Mouse (Mus musculus): Measurements from ENCODE around the gene Ankrd52. TPM values are rescaled to one million over a fixed set of nuclear protein-coding genes. Genes with fewer than 3 reads are reported as not detected.
"Not testable (repeated sequence)": the region's sequence is repeated elsewhere in the genome, so short reads cannot be mapped to it uniquely, and the experiment has no call there.

Ankrd52 gene
- polyA plus RNA-seq (2015; fragmentation: Nextera tagmentation; extraction: Ambion mirVana): 9.9 and 12.1 TPM in 2 replicates

DNA sequence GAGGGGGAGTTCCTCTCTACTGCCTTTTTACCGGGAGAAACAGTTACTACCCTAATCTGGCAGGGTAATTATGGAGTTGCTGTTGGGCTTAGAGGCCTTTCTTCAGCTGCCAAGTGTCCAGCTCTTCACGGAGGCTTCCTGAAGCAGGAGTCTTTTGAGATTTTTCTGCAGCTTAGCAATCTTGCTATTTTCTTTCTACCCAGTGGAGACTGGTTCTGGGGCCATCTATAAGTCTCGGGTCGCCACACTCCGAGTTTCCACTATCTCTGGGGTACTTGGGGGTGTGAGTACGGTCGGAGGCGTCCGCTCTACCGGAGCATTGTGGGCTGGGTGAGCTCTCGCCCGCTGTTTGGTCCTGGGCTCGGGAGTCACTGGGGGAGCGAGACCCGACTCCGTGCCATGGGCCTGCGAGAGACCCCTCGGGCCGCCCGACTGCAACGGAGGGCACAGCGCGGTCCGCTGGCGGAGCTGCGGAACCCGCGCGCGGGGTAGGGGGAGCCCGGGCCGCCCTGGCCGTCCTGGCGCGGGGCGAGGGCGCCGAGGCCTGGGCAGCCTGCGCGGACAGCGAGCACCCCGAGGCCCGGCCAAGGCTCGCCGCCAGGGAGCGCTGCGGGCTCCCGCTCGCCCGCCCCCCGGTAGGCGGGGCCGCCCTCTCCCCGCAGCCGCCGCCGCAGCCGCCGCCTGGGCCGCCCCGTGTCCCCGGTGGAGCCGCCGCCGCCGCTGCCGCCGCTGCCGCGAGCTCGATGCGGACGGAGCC, at the start of gene Ankrd52:
Ankrd52 (plus strand) TSS at position 661 of the 757 bp plus-strand sequence.
- H3K4me1 ChIP-seq (ENCODE audit: control insufficient read depth, insufficient read depth, low read depth, low read length): peaks cover 21% of the 10 kb centered on the region
- WGBS: 0% methylated on average over 28 of the region's 73 CpGs
- H3K4me2 ChIP-seq (ENCODE audit: low read length): peak within 1 kb of the TSS; percentile 83
- peak within 1 kb of the TSS; percentile 98 for H3K27ac ChIP-seq (ENCODE audit: low read depth, low read length)
- no peaks in the 10 kb centered on the region for H3K9me3 ChIP-seq (ENCODE audit: control insufficient read depth, low read length)
- peak; percentile 93 for ATAC-seq
- H3K27me3 ChIP-seq (replicated peaks; ENCODE audit: control insufficient read depth, insufficient read depth, low read length): no peaks in the 10 kb centered on the region
- H3K9ac ChIP-seq (ENCODE audit: low read depth, low read length): peak within 1 kb of the TSS; percentile 100
- H3K4me3 ChIP-seq (ENCODE audit: low read length): peak within 1 kb of the TSS; percentile 97
- H3K36me3 ChIP-seq (ENCODE audit: control insufficient read depth, insufficient read depth, low read length): peaks cover 13% of the 10 kb centered on the region

DNA sequence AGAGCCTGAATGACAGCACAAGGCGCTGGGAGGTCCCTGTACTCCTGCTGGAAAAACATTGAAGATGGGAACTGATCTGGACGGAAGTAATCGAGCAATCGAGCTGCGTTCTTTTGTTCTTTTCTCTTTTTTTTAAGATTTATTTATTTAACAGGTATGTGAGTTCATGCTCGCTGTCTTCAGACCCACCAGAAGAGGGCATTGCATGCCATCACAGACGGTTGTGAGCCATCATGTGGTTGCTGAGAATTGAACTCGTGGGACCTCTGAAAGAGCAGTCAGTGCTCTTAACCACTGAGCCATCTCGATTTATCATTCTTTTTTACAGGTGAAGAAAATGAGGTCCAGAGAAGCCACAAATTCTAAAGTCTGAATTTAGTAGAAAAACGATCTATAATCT, 49.3 kb upstream of the Ankrd52 start:
- Histone ChIP-seq H3K36me3 (ENCODE audit: control insufficient read depth, insufficient read depth, low read length) (peaks cover 17% of the 10 kb centered on the region), H3K4me2 (ENCODE audit: low read length) (no peak overlapping the region), H3K27me3 (replicated peaks; ENCODE audit: control insufficient read depth, insufficient read depth, low read length) (no peaks in the 10 kb centered on the region), H3K4me1 (ENCODE audit: control insufficient read depth, insufficient read depth, low read depth, low read length) (peaks cover 9% of the 10 kb centered on the region), H3K4me3 (ENCODE audit: low read length) (no peak overlapping the region), H3K27ac (ENCODE audit: low read depth, low read length) (no peak overlapping the region), H3K9ac (ENCODE audit: low read depth, low read length) (no peak overlapping the region), H3K9me3 (ENCODE audit: control insufficient read depth, low read length) (no peaks in the 10 kb centered on the region)
- WGBS: 83% methylated on average over 10 of the region's 10 CpGs
- no peak for ATAC-seq

DNA sequence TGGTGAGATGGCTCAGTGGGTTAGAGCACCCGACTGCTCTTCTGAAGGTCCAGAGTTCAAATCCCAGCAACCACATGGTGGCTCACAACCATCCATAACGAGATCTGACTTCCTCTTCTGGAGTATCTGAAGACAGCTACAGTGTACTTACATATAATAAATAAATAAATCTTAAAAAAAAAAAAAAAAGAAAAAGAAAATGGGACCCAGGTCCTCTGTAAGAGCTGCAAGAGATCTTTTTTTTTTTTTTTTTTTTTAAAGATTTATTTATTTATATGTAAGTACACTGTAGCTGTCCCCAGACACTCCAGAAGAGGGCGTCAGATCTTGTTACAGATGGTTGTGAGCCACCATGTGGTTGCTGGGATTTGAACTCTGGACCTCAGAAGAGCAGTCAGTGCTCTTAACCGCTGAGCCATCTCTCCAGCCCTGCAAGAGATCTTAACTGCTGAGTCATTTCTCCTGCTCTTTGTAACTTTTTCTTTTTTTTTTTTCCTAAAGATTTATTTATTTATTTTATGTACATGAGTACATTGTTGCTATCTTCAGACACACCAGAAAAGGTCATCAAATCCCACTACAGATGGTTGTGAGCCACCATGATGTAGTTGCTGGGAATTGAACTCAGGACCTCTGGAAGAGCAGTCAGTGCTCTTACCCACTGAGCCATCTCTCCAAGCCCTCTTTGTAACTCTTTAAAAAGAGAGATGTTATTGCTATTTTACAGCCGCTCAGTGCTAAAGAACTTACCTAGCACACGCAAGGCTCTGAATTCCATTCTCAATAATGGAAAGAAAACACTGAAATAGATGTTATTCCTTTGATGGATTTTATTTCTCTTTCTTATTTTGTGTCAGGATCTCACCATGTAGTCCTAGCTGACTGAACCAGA, 44.3 kb upstream of the Ankrd52 start:
- H3K4me3 ChIP-seq (ENCODE audit: low read length); ATAC-seq; H3K36me3 ChIP-seq (ENCODE audit: control insufficient read depth, insufficient read depth, low read length); H3K4me2 ChIP-seq (ENCODE audit: low read length); H3K9me3 ChIP-seq (ENCODE audit: control insufficient read depth, low read length); H3K4me1 ChIP-seq (ENCODE audit: control insufficient read depth, insufficient read depth, low read depth, low read length); H3K27ac ChIP-seq (ENCODE audit: low read depth, low read length); H3K27me3 ChIP-seq (replicated peaks; ENCODE audit: control insufficient read depth, insufficient read depth, low read length); H3K9ac ChIP-seq (ENCODE audit: low read depth, low read length): not testable (repeated sequence)
- WGBS: 80% methylated on average over 5 of the region's 6 CpGs

DNA sequence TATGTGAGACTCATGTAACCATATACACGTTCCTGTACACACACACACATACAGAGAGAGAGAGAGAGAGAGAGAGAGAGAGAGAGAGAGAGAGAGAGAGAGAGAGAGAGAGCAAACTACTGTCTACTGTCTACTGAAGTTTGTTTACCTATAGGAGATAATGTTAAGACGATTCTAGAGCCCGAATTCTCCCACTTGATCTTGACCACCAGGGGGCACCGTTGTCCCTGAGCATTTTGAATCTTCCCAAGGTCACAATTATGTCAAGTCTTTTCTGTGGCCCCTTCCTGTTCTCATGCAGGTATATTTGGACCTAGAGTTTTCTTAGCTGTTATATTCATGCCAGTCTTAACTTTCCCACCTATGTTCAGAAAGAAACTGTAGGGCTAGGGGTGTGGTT, 41.3 kb upstream of the Ankrd52 start:
- no peaks in the 10 kb centered on the region for H3K36me3 ChIP-seq (ENCODE audit: control insufficient read depth, insufficient read depth, low read length)
- 4% methylated on average over 4 of the region's 4 CpGs for WGBS

DNA sequence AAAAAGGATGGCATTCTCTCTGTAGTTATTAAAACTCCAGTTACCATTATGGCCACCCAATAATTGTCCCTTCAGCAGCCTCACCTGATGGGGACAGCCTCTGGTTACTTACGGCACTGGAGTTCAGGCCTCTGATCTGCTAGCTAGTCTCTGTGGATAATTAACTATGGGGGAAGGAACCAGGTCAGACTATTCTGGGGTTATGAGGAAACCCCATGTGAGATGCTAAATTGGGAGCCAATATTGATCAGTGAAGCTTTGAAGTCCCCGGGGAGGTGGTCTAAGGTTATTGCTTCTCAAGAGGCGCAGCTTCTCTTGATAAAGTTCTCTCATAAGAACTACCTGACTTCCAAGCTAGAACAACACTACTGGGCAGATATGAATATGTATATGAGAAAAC, 40.7 kb upstream of the Ankrd52 start:
- Histone ChIP-seq H3K9me3 (ENCODE audit: control insufficient read depth, low read length) (no peaks in the 10 kb centered on the region), H3K27ac (ENCODE audit: low read depth, low read length) (no peak overlapping the region), H3K36me3 (ENCODE audit: control insufficient read depth, insufficient read depth, low read length) (no peaks in the 10 kb centered on the region), H3K9ac (ENCODE audit: low read depth, low read length) (no peak overlapping the region), H3K4me1 (ENCODE audit: control insufficient read depth, insufficient read depth, low read depth, low read length) (peaks cover 18% of the 10 kb centered on the region), H3K4me3 (ENCODE audit: low read length) (no peak overlapping the region), H3K27me3 (replicated peaks; ENCODE audit: control insufficient read depth, insufficient read depth, low read length) (no peaks in the 10 kb centered on the region), H3K4me2 (ENCODE audit: low read length) (no peak overlapping the region)
- WGBS: 95% methylated on average over 3 of the region's 3 CpGs
- no peak for ATAC-seq

More for the DNA sequence above, 41.3 kb upstream of the Ankrd52 start:
- Histone ChIP-seq H3K4me3 (ENCODE audit: low read length) (no peak overlapping the region), H3K4me1 (ENCODE audit: control insufficient read depth, insufficient read depth, low read depth, low read length) (peaks cover 18% of the 10 kb centered on the region), H3K9me3 (ENCODE audit: control insufficient read depth, low read length) (no peaks in the 10 kb centered on the region), H3K9ac (ENCODE audit: low read depth, low read length) (no peak overlapping the region), H3K27ac (ENCODE audit: low read depth, low read length) (no peak overlapping the region), H3K27me3 (replicated peaks; ENCODE audit: control insufficient read depth, insufficient read depth, low read length) (no peaks in the 10 kb centered on the region), H3K4me2 (ENCODE audit: low read length) (no peak overlapping the region)
- ATAC-seq: no peak

DNA sequence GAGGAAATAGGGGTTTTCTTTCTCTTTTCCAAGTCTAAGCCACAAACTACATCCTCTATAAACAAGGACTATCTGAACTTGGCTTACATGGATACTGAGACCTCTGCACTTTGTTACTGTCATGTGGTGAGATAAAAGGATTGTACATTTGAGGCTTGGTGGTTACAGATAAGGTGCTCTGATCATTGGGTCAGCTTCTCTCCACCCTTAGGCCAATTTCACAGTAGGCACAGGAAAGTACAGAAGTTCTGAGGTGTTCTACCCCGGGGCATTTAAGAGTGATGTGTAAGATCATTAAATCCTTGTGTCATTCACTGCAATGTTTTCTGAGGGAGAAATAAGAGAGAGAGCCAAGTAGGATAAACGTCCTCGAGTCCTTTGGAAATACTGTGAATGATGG, 40.3 kb upstream of the Ankrd52 start:
- H3K27me3 ChIP-seq (replicated peaks; ENCODE audit: control insufficient read depth, insufficient read depth, low read length): no peaks in the 10 kb centered on the region
- H3K36me3 ChIP-seq (ENCODE audit: control insufficient read depth, insufficient read depth, low read length): no peaks in the 10 kb centered on the region
- no peak for ATAC-seq
- no peak overlapping the region for H3K4me3 ChIP-seq (ENCODE audit: low read length)
- WGBS: 89% methylated on average over 3 of the region's 3 CpGs
- peak overlapping the region; percentile 91; the same call in 1 of the 2 replicates for H3K4me2 ChIP-seq (ENCODE audit: low read length)
- H3K9ac ChIP-seq (ENCODE audit: low read depth, low read length): no peak overlapping the region
- H3K9me3 ChIP-seq (ENCODE audit: control insufficient read depth, low read length): no peaks in the 10 kb centered on the region
- no peak overlapping the region for H3K27ac ChIP-seq (ENCODE audit: low read depth, low read length)
- H3K4me1 ChIP-seq (ENCODE audit: control insufficient read depth, insufficient read depth, low read depth, low read length): peaks cover 18% of the 10 kb centered on the region

DNA sequence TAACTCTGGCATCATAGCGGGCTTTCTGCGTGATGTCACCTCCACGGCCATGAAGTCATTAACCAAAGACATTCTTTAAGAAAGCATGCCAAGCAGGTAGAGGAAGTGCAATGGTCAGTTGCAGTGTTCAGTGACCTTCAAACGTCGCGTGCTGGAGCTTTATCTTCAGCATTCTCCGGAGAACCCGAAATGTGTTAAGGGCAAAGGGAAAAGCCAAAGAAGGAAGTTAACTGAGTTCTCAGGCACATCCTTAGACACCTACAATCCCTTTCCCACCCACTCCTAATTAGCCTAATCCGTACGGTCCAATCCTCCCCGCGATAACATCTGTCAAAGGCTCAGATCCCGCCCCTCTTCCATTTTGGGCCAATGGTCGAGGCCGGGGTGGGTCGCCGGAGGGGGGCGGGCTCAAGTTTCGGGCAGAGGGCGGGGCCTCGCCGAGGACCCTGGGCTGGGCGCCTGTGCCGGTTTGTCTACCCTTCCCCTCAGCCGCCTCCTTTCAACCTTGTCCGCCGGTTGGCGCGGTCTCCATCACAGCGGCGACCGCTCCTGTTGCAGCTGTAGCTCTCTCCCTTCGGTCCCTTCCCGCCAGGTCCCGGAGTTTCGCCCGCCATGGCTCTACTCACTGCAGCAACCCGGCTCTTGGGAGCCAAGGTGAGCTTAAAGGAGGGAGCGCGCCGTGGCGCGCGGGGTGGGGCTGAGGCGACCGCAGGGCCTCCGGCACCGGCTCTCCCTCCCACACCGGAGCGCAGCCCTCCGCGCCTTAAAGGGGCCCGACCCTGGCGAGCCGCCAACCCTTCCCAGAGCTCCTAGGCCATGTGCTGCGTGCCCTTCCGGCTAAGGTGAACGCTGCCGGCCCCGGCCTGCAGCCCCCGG, 39.4 kb upstream of the Ankrd52 start, which contains the start of gene Cs:
Cs (plus strand) TSS at position 429 of the 876 bp plus-strand sequence.
- Histone ChIP-seq H3K4me2 (ENCODE audit: low read length) (peak within 1 kb of the TSS; percentile 91), H3K4me3 (ENCODE audit: low read length) (peak within 1 kb of the TSS; percentile 84), H3K27ac (ENCODE audit: low read depth, low read length) (peak within 1 kb of the TSS; percentile 94), H3K36me3 (ENCODE audit: control insufficient read depth, insufficient read depth, low read length) (no peaks in the 10 kb centered on the region), H3K9me3 (ENCODE audit: control insufficient read depth, low read length) (no peaks in the 10 kb centered on the region), H3K9ac (ENCODE audit: low read depth, low read length) (peak within 1 kb of the TSS; percentile 90), H3K27me3 (replicated peaks; ENCODE audit: control insufficient read depth, insufficient read depth, low read length) (no peaks in the 10 kb centered on the region), H3K4me1 (ENCODE audit: control insufficient read depth, insufficient read depth, low read depth, low read length) (peaks cover 18% of the 10 kb centered on the region)
- WGBS: under 1% methylated on average over 58 of the region's 61 CpGs
- peak; percentile 99 for ATAC-seq

DNA sequence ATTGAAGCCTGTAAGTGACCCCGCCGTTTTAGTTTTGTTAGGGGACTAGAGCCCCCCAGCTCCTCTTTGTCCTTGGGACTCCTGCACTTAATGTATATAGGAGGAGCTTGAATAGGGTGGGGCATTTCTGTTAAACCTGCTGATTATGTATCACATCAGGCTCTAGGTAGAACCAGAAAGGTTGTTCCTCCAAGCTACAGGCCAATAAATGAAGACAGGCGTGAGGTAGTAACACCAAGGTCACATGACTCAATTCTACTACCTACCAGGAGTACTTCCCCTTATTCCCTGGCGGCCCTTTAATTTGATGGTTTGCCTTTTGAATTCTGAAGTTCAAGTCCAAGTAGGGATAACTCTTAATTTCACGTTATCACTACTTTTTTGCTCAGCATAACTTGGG, 38.5 kb upstream of the Ankrd52 start:
- 26% methylated on average over 5 of the region's 5 CpGs for WGBS
- Histone ChIP-seq H3K27ac (ENCODE audit: low read depth, low read length) (peak overlapping the region; percentile 94), H3K4me3 (ENCODE audit: low read length) (peak overlapping the region; percentile 84), H3K4me2 (ENCODE audit: low read length) (peak overlapping the region; percentile 71), H3K27me3 (replicated peaks; ENCODE audit: control insufficient read depth, insufficient read depth, low read length) (no peaks in the 10 kb centered on the region), H3K9ac (ENCODE audit: low read depth, low read length) (peak overlapping the region; percentile 90), H3K4me1 (ENCODE audit: control insufficient read depth, insufficient read depth, low read depth, low read length) (peaks cover 18% of the 10 kb centered on the region), H3K36me3 (ENCODE audit: control insufficient read depth, insufficient read depth, low read length) (no peaks in the 10 kb centered on the region), H3K9me3 (ENCODE audit: control insufficient read depth, low read length) (no peaks in the 10 kb centered on the region)
- ATAC-seq: no peak
